Mouse (Mus musculus) hindbrain, embryonic 15.5 days (tissue): ENCODE measurements around the gene Igf1. TPM values are rescaled to one million over a fixed set of nuclear protein-coding genes. Genes with fewer than 3 reads are reported as not detected.

Experiments used
- polyA plus RNA-seq: library from polyadenylated mRNA; unstranded; fragments of >200 nt; fragmentation: Nextera tagmentation; extraction: Ambion mirVana; gene quantifications from 2 replicates; pipeline ENCODE4 v1.2.1, GENCODE M21; 2015

The Igf1 gene
- polyA plus RNA-seq, 1 experiment from 2014 or later: 12.6 TPM

Other genes with a start within 250 kb of the Igf1 start
- gene Pmch, start 232.8 kb downstream of the Igf1 start, polyA plus RNA-seq: 0.51 TPM in 1 of 2 replicates, not detected in the other